Mouse (Mus musculus): ENCODE data around the gene Gpr162. TPM values are rescaled to one million over a fixed set of nuclear protein-coding genes. Genes with fewer than 3 reads are reported as not detected.
"Not testable (repeated sequence)": the region's sequence is repeated elsewhere in the genome, so short reads cannot be mapped to it uniquely, and the experiment has no call there.

The Gpr162 gene
- polyA plus RNA-seq, 1 experiment from 2014 or later = 0.80 TPM

DNA sequence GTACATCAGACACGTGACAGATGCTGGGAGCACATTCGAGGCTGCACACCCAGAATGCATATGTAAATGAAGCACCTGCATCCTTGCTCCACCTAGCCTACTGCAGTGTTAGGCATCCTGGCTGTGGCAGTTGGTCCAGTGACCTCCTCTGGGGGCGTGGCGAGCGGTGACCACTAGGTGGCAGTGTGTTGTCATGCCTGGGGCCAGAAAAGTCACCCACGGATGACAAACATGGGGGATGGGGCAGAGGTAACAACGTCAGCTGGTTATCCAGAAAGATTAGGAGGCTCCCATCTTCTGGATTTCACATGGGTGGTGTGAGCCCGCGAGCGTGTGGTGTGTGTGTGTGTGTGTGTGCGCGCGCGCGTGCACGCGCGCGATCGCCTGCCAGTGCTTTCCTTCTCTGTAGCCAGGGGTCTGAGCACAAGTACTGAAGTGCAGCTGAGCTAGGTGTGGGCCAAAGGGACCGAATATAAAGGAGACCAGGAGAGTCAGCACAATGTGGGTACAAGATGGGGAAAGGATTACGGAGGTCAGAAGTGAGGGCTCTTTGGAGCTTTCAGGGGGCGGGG lies 39.9 kb upstream of the Gpr162 start:
- ATAC-seq (replicated peaks; ENCODE audit: insufficient number of reproducible peaks, low FRiP score, low TSS enrichment) = peak; percentile 78

GRCm38 (mm10) chr6:124901851-124902250 lies 38.1 kb upstream of the Gpr162 start:
- H3K4me2 ChIP-seq = no peak overlapping the region
- H3K9me3 ChIP-seq (replicated peaks; ENCODE audit: control insufficient read depth, low read length) = no peaks in the 10 kb centered on the region
- no peak overlapping the region for H3K4me3 ChIP-seq (ENCODE audit: low read depth, low read length)
- H3K36me3 ChIP-seq (ENCODE audit: control insufficient read depth, insufficient read depth, low read length) = no peaks in the 10 kb centered on the region; the same call in 1 of the 2 replicates
- no peak overlapping the region for H3K27ac ChIP-seq (ENCODE audit: low read depth, low read length)
- no peak overlapping the region for H3K9ac ChIP-seq (ENCODE audit: low read depth, low read length)
- H3K27me3 ChIP-seq (ENCODE audit: control insufficient read depth, insufficient read depth, low read length) = no peaks in the 10 kb centered on the region
- ATAC-seq (replicated peaks; ENCODE audit: insufficient number of reproducible peaks, low FRiP score, low TSS enrichment) = no peak
- H3K4me1 ChIP-seq (ENCODE audit: control insufficient read depth, insufficient read depth, low read length) = peaks cover 12% of the 10 kb centered on the region; the same call in 1 of the 2 replicates

More for the DNA sequence above, 39.9 kb upstream of the Gpr162 start:
- H3K4me1 ChIP-seq (ENCODE audit: control insufficient read depth, insufficient read depth, low read length) = peaks cover 12% of the 10 kb centered on the region; the same call in 1 of the 2 replicates
- peak overlapping the region; percentile 75 for H3K4me2 ChIP-seq
- peaks cover 5% of the 10 kb centered on the region for H3K27me3 ChIP-seq (ENCODE audit: control insufficient read depth, insufficient read depth, low read length)
- WGBS (ENCODE audit: insufficient replicate concordance) = under 1% methylated on average over 23 of the region's 23 CpGs
- peak overlapping the region; percentile 97 for H3K27ac ChIP-seq (ENCODE audit: low read depth, low read length)
- H3K9ac ChIP-seq (ENCODE audit: low read depth, low read length) = peak overlapping the region; percentile 77
- no peaks in the 10 kb centered on the region for H3K9me3 ChIP-seq (replicated peaks; ENCODE audit: control insufficient read depth, low read length)
- H3K4me3 ChIP-seq (ENCODE audit: low read depth, low read length) = peak overlapping the region; percentile 53
- H3K36me3 ChIP-seq (ENCODE audit: control insufficient read depth, insufficient read depth, low read length) = no peaks in the 10 kb centered on the region; the same call in 1 of the 2 replicates

DNA sequence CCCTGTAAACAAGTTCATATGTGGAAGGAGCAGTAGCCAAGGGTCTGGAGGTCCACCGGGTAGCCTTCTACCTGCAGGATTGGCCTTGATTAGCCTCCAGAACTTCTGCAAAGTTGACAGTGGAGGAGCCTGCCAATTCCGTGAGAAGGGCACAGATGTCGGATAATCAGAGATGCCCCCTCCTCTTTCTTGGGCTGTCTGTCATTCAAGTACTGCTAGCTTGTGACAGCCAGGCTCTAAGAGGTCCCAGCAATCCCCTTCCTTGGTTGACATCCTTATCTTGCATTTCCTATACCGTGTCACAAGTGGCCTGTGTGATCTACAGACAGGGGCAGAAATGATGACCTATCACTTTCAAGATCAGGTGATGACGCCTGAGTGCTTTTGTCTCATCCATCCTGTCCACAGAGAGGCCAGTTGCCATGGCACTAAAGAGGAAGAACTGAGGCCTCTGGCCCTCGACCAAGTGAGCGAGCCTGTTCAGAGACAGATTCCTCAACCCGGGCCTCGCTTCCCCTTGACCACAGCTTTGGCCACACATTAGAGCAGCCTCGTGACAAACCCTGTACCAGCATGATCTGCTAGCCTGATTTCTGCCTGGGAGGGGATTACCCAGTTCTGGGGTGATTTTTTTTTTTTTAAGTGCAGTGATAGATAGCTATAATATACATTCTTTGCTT lies 37.2 kb upstream of the Gpr162 start:
- Histone ChIP-seq H3K27ac (ENCODE audit: low read depth, low read length) (no peak overlapping the region), H3K4me1 (ENCODE audit: control insufficient read depth, insufficient read depth, low read length) (peaks cover 12% of the 10 kb centered on the region; the same call in 1 of the 2 replicates), H3K9ac (ENCODE audit: low read depth, low read length) (peak overlapping the region; percentile 46; the same call in 1 of the 2 replicates), H3K36me3 (ENCODE audit: control insufficient read depth, insufficient read depth, low read length) (no peaks in the 10 kb centered on the region; the same call in 1 of the 2 replicates), H3K4me2 (no peak overlapping the region), H3K9me3 (replicated peaks; ENCODE audit: control insufficient read depth, low read length) (no peaks in the 10 kb centered on the region), H3K4me3 (ENCODE audit: low read depth, low read length) (no peak overlapping the region), H3K27me3 (ENCODE audit: control insufficient read depth, insufficient read depth, low read length) (no peaks in the 10 kb centered on the region)
- WGBS (ENCODE audit: insufficient replicate concordance) = 37% methylated on average over 10 of the region's 10 CpGs
- ATAC-seq (replicated peaks; ENCODE audit: insufficient number of reproducible peaks, low FRiP score, low TSS enrichment) = no peak

- Histone ChIP-seq H3K4me3 (ENCODE audit: low read depth, low read length) (no peak overlapping the region), H3K36me3 (ENCODE audit: control insufficient read depth, insufficient read depth, low read length) (no peaks in the 10 kb centered on the region; the same call in 1 of the 2 replicates), H3K4me1 (ENCODE audit: control insufficient read depth, insufficient read depth, low read length) (peaks cover 10% of the 10 kb centered on the region; the same call in 1 of the 2 replicates), H3K27me3 (ENCODE audit: control insufficient read depth, insufficient read depth, low read length) (no peaks in the 10 kb centered on the region), H3K9me3 (replicated peaks; ENCODE audit: control insufficient read depth, low read length) (no peaks in the 10 kb centered on the region), H3K9ac (ENCODE audit: low read depth, low read length) (no peak overlapping the region; the same call in 1 of the 2 replicates), H3K27ac (ENCODE audit: low read depth, low read length) (no peak overlapping the region), H3K4me2 (no peak overlapping the region)
- ATAC-seq (replicated peaks; ENCODE audit: insufficient number of reproducible peaks, low FRiP score, low TSS enrichment) = no peak
- 68% methylated on average over 8 of the region's 8 CpGs for WGBS (ENCODE audit: insufficient replicate concordance)
These were observed 36.4 kb upstream of the Gpr162 start for GRCm38 (mm10) chr6:124900056-124900800.

DNA sequence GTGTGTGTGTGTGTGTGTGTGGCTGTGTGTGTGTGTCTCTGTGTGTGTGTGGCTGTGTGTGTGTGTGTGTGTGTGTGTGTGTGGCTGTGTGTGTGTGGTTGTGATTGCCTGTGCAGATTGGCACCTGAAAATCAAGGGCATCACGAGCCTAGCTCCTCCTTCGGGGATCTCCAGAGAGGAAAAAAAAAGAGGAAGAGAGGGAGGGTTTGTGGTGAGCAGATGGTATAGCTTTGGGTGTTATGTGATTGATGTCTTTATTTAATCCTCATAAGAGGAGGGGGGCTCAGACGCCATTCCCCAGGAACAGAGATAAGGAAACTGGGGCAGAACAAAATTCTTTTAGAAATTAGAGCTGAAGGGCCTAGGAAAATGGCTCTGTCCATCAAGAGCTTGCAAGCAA lies 34.6 kb upstream of the Gpr162 start:
- no peak overlapping the region for H3K9ac ChIP-seq (ENCODE audit: low read depth, low read length)
- H3K27ac ChIP-seq (ENCODE audit: low read depth, low read length) = no peak overlapping the region
- no peaks in the 10 kb centered on the region for H3K9me3 ChIP-seq (replicated peaks; ENCODE audit: control insufficient read depth, low read length)
- H3K4me3 ChIP-seq (ENCODE audit: low read depth, low read length) = no peak overlapping the region
- H3K4me2 ChIP-seq = no peak overlapping the region
- no peaks in the 10 kb centered on the region for H3K27me3 ChIP-seq (ENCODE audit: control insufficient read depth, insufficient read depth, low read length)
- no peak for ATAC-seq (replicated peaks; ENCODE audit: insufficient number of reproducible peaks, low FRiP score, low TSS enrichment)
- no peaks in the 10 kb centered on the region; the same call in 1 of the 2 replicates for H3K36me3 ChIP-seq (ENCODE audit: control insufficient read depth, insufficient read depth, low read length)
- 35% methylated on average over 3 of the region's 3 CpGs for WGBS (ENCODE audit: insufficient replicate concordance)
- H3K4me1 ChIP-seq (ENCODE audit: control insufficient read depth, insufficient read depth, low read length) = no peaks in the 10 kb centered on the region

- H3K36me3 ChIP-seq (ENCODE audit: control insufficient read depth, insufficient read depth, low read length); H3K4me3 ChIP-seq (ENCODE audit: low read depth, low read length); H3K4me2 ChIP-seq; H3K27ac ChIP-seq (ENCODE audit: low read depth, low read length); H3K4me1 ChIP-seq (ENCODE audit: control insufficient read depth, insufficient read depth, low read length); H3K9ac ChIP-seq (ENCODE audit: low read depth, low read length); H3K9me3 ChIP-seq (replicated peaks; ENCODE audit: control insufficient read depth, low read length); ATAC-seq (replicated peaks; ENCODE audit: insufficient number of reproducible peaks, low FRiP score, low TSS enrichment); H3K27me3 ChIP-seq (ENCODE audit: control insufficient read depth, insufficient read depth, low read length): not testable (repeated sequence)
- WGBS (ENCODE audit: insufficient replicate concordance) = 81% methylated on average over 2 of the region's 2 CpGs
These were observed 30.3 kb upstream of the Gpr162 start for GRCm38 (mm10) chr6:124894113-124894512.

DNA sequence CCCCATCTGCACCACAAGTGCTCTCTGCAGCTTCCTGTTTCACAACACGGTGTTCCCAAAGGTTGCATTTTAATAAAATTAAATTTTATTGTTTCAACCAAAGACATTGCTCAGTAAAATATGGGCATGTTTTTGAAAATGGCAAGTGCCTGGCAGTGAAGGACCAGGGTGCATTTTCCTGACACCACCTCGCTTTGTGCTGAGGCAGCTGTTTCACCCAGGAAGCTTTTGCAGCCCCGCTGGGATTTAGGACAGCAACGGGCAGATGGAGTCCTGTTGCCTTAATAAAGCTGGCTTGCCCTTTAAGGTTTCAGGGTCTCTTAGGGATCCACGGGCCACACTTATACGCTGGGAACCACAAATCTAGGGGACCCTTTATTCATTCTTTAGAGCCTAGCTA lies 27.2 kb upstream of the Gpr162 start:
- Histone ChIP-seq H3K4me1 (ENCODE audit: control insufficient read depth, insufficient read depth, low read length) (no peaks in the 10 kb centered on the region), H3K36me3 (ENCODE audit: control insufficient read depth, insufficient read depth, low read length) (no peaks in the 10 kb centered on the region), H3K4me3 (ENCODE audit: low read depth, low read length) (no peak overlapping the region), H3K9me3 (replicated peaks; ENCODE audit: control insufficient read depth, low read length) (no peaks in the 10 kb centered on the region), H3K9ac (ENCODE audit: low read depth, low read length) (no peak overlapping the region), H3K27me3 (ENCODE audit: control insufficient read depth, insufficient read depth, low read length) (no peaks in the 10 kb centered on the region), H3K4me2 (no peak overlapping the region), H3K27ac (ENCODE audit: low read depth, low read length) (no peak overlapping the region)
- 56% methylated on average over 6 of the region's 6 CpGs for WGBS (ENCODE audit: insufficient replicate concordance)
- no peak for ATAC-seq (replicated peaks; ENCODE audit: insufficient number of reproducible peaks, low FRiP score, low TSS enrichment)

DNA sequence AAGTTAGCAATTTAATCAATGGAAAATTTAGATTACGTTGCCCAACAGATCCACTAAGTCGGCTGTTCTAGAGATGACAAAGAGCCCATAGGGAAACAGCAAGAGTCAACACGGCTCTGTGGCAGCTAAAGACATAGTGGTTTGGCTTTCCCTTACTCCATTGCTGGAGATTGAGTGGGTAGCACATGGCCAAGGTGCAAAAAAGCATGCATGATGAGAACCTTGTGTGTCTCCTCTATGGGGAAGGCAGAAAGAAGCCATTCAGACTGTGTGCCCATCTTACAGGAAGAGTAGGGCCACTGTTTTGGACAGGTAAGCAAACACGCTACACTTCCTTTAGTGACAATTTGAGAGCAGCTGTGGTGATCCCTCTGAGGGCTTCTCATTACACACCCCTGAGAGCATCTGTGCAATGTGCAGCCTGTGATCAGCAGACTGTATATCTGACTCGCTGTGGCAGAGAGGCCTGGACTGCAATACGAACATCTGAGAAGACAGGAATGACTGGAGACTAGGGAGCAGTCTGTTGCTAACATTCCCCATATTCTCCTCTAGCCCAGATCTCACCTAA lies 24.9 kb upstream of the Gpr162 start:
- Histone ChIP-seq H3K27ac (ENCODE audit: low read depth, low read length) (no peak overlapping the region), H3K27me3 (ENCODE audit: control insufficient read depth, insufficient read depth, low read length) (no peaks in the 10 kb centered on the region), H3K36me3 (ENCODE audit: control insufficient read depth, insufficient read depth, low read length) (no peaks in the 10 kb centered on the region), H3K4me3 (ENCODE audit: low read depth, low read length) (no peak overlapping the region), H3K4me2 (no peak overlapping the region), H3K4me1 (ENCODE audit: control insufficient read depth, insufficient read depth, low read length) (no peaks in the 10 kb centered on the region), H3K9ac (ENCODE audit: low read depth, low read length) (no peak overlapping the region), H3K9me3 (replicated peaks; ENCODE audit: control insufficient read depth, low read length) (no peaks in the 10 kb centered on the region)
- no peak for ATAC-seq (replicated peaks; ENCODE audit: insufficient number of reproducible peaks, low FRiP score, low TSS enrichment)
- WGBS (ENCODE audit: insufficient replicate concordance) = 89% methylated on average over 6 of the region's 6 CpGs

Measured in heart, embryonic 11.5 days (tissue).